Mouse (Mus musculus) hindbrain, postnatal 0 days (tissue): ENCODE measurements around the gene Hlf. TPM values are rescaled to one million over a fixed set of nuclear protein-coding genes. Genes with fewer than 3 reads are reported as not detected.
A peak's percentile ranks its signal among the peaks of the same experiment; 100 is the strongest.

Experiments
- ATAC-seq: fragments of 200-750 bp; cut with Nextera tagmentation; 2 replicates; pipeline ENCODE4 v1.8.0; 2017; ENCODE audit warnings: mild to moderate bottlenecking, moderate TSS enrichment, moderate library complexity
- DNase-seq: peaks from one replicate; pipeline ENCODE4 v3.0.0-alpha.2; 2015; ENCODE audit warnings: low spot score
- H3K27ac ChIP-seq: fragments of 300-500 bp; sonication (generic); 2 replicates; pipeline ENCODE4 v1.5.1; 2014; ENCODE audit warnings: mild to moderate bottlenecking
- H3K27me3 ChIP-seq: fragments of 300-500 bp; sonication (generic); 2 replicates; pipeline ENCODE4 v1.6.1; 2014; ENCODE audit warnings: low read length, mixed read lengths; ENCODE audit not compliant: insufficient read depth
- H3K36me3 ChIP-seq: fragments of 300-500 bp; sonication (generic); 2 replicates; pipeline ENCODE4 v1.6.1; 2014; ENCODE audit warnings: low read length, mixed read lengths; ENCODE audit not compliant: insufficient read depth
- H3K4me1 ChIP-seq: fragments of 300-500 bp; sonication (generic); 2 replicates; pipeline ENCODE4 v1.6.1; 2014; ENCODE audit warnings: antibody characterized with exemption, low read length, mixed read lengths; ENCODE audit not compliant: insufficient read depth
- H3K4me2 ChIP-seq: fragments of 300-500 bp; sonication (generic); 2 replicates; pipeline ENCODE4 v1.6.1; 2014; ENCODE audit warnings: low read depth, mild to moderate bottlenecking, low read length, moderate library complexity, mixed read lengths
- H3K4me3 ChIP-seq: fragments of 300-500 bp; sonication (generic); 2 replicates; pipeline ENCODE4 v1.5.1; 2014; ENCODE audit warnings: low read length
- H3K9ac ChIP-seq: fragments of 300-500 bp; sonication (generic); replicated peaks from 2 replicates; pipeline ENCODE4 v1.6.1; 2014; ENCODE audit warnings: mild to moderate bottlenecking, low read length, moderate library complexity, mixed read lengths
- H3K9me3 ChIP-seq: fragments of 300-500 bp; sonication (generic); 2 replicates; pipeline ENCODE4 v1.6.1; 2016; ENCODE audit warnings: low read length, mixed read lengths
- CTCF ChIP-seq: IDR thresholded peaks from 2 replicates; pipeline ENCODE4 v1.5.1; 2016; ENCODE audit warnings: antibody characterized with exemption, control low read depth, low read depth
- WGBS: fragments of 180-500 bp; shearing (Covaris S2); extraction: QIAGEN DNeasy Blood & Tissue Kit; methylation state at CpG from one replicate; pipeline ENCODE4 v1.1.7; 2014; 5-methylcytosine and 5-hydroxymethylcytosine counted together
- polyA plus RNA-seq: library from polyadenylated mRNA; unstranded; fragments of >200 nt; fragmentation: Nextera tagmentation; extraction: Ambion mirVana; gene quantifications from 2 replicates; pipeline ENCODE4 v1.2.1, GENCODE M21; 2015
- total RNA-seq: library from RNA; depleted of rRNA; stranded (reverse); fragments of >200 nt; gene quantifications from 2 replicates; pipeline ENCODE4 v1.2.3, GENCODE M21; 2014

Hlf gene
- total and polyA plus RNA-seq, 2 experiments from 2014 or later = 10.2 to 10.4 TPM

DNA sequence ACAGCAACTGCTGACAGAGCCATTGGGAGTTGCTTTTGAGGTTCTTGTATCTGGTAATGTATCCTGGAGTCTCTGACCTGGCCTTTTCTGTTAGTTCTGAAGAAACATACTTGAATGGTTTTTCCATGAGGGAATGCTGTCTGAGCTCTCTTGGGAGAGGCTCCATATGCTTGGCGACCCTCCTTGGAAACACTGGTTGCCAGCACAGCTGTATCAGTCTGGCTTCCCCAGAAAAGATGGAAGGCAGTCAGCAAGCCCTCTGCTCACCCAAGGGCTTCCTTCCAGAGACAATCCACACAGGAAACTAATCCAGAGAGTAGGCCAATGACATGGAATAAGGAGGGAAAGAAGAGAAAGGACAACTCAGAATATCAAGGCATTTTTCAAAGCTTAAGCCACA, 63.9 kb downstream of the Hlf start:
- no peaks in the 10 kb centered on the region for H3K9me3 ChIP-seq
- no peaks in the 10 kb centered on the region for H3K36me3 ChIP-seq
- DNase-seq (no peak), ATAC-seq (no peak)
- TF ChIP-seq CTCF = no peak
- no peak overlapping the region for H3K27ac ChIP-seq
- no peak overlapping the region for H3K4me2 ChIP-seq
- no peak overlapping the region for H3K4me3 ChIP-seq
- no peaks in the 10 kb centered on the region for H3K27me3 ChIP-seq
- no peaks in the 10 kb centered on the region for H3K4me1 ChIP-seq
- 55% methylated on average over 1 of the region's 1 CpGs for WGBS
- H3K9ac ChIP-seq = no peak overlapping the region

DNA sequence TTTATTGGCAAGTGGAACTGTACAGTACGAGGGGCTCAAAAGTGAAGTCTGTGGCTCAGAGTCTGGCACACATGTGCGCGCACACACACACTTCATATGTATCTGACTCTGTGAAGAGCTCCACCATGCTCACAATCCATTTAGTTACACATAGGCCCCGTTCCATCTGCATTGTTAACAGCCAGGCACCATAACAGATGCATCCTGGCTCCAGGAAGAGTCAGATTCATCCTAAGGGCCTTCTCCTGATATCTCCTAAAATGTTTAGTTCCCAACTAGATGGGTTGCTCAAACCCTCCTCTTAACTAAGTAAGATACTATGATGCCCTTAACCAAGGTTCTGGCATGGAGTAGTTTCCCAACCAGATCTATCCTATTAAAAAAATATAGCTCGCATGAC, 64.5 kb downstream of the Hlf start:
- no peak overlapping the region for H3K4me2 ChIP-seq
- H3K27ac ChIP-seq = no peak overlapping the region
- WGBS = 86% methylated on average over 5 of the region's 5 CpGs
- H3K4me3 ChIP-seq = no peak overlapping the region
- no peak overlapping the region for H3K9ac ChIP-seq
- H3K9me3 ChIP-seq = no peaks in the 10 kb centered on the region
- ATAC-seq (no peak), DNase-seq (no peak)
- H3K36me3 ChIP-seq = no peaks in the 10 kb centered on the region
- H3K4me1 ChIP-seq = no peaks in the 10 kb centered on the region
- no peaks in the 10 kb centered on the region for H3K27me3 ChIP-seq
- TF ChIP-seq CTCF = no peak

DNA sequence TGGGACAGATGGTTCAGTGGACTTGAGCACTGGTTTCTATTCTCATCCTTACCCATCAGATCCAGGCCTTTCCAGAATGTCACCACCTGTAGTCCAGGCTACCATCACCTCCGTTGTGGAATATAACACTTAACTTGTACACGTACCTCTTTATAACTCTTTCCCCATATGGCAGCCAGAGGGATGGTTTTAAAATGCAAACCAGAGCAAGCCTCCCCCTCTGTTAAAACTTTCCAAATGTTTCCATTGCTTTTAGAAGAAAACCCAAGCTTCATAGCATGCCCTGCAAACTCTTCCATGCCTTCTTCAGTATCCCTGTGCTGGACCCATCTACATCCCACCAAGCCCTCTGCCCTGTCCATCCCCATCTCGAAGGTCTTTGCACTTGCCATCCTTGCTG, 66.1 kb downstream of the Hlf start:
- ATAC-seq (no peak), DNase-seq (no peak)
- Histone ChIP-seq H3K27me3 (no peaks in the 10 kb centered on the region), H3K9ac (no peak overlapping the region), H3K4me3 (no peak overlapping the region), H3K36me3 (no peaks in the 10 kb centered on the region), H3K4me2 (no peak overlapping the region), H3K9me3 (no peaks in the 10 kb centered on the region), H3K4me1 (no peaks in the 10 kb centered on the region), H3K27ac (no peak overlapping the region)
- WGBS = 96% methylated on average over 3 of the region's 3 CpGs
- no peak for TF ChIP-seq CTCF

DNA sequence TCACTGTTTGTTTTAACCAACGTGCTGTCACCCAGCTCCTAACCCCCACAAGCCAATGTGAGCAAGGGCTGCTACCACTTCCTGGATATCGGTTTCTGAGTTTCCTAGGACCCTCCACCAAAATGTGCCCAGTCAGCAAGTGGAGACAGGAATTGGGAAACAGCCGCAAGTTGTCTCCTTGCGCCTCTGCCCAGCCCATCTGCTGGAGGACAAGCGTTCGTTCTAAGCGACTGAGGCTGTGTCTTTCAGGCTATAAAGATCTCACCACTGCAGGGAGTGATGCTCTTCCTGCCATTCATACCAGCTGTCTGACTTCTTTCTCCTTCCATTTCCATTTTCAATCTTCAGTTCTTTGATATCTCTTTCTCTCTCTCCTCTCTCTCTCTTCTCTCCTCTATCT, 69.8 kb downstream of the Hlf start:
- Histone ChIP-seq H3K4me3 (no peak overlapping the region), H3K27ac (no peak overlapping the region), H3K4me2 (no peak overlapping the region), H3K9me3 (no peaks in the 10 kb centered on the region), H3K4me1 (no peaks in the 10 kb centered on the region), H3K36me3 (no peaks in the 10 kb centered on the region), H3K9ac (no peak overlapping the region), H3K27me3 (no peaks in the 10 kb centered on the region)
- no peak for ATAC-seq
- DNase-seq = no peak
- WGBS = 71% methylated on average over 7 of the region's 7 CpGs
- no peak for TF ChIP-seq CTCF

DNA sequence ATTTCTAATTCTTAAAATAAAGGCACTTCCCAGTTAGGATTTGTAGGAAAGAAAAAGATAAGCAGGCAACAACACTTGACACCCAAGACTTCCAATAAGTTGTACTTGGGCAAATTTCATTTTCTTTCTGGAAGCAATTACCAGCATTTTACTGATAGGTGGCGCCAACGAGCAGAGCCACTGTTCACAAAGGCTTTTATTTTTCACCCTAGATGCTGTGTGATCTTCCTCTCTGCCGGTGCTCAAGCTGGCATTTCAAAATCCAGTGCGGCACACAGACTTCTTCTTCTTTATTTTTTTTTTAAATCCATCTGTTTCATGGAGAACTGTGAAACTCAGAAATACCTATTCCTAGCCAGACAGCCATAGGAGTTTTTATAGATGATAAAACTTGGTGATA, 73.2 kb downstream of the Hlf start:
- H3K9me3 ChIP-seq = no peaks in the 10 kb centered on the region

DNA sequence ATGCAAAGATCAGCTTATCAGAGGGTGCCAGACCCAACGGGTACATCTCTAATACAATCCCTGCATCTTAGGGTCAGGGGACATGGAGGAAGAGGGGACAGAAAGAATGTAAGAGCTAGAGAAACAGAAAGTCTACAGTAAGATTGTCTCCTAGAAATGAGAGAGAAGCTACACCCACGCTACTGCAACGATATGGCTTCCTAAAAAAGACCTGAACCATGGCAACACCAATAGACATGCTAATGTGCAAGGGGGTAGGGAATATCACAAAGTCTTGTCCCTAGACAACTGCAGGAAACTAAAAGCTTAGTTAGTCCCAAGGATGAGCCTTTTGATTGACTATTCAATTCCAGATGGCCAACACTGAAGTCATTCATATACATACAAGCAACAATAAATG, 76.1 kb downstream of the Hlf start:
- H3K4me1 ChIP-seq = no peaks in the 10 kb centered on the region
- WGBS = 83% methylated on average over 3 of the region's 3 CpGs
- H3K36me3 ChIP-seq = no peaks in the 10 kb centered on the region
- no peaks in the 10 kb centered on the region for H3K27me3 ChIP-seq
- DNase-seq (no peak), ATAC-seq (no peak)
- H3K9ac ChIP-seq = no peak overlapping the region
- no peak for TF ChIP-seq CTCF
- H3K9me3 ChIP-seq = no peaks in the 10 kb centered on the region
- H3K4me3 ChIP-seq = no peak overlapping the region
- H3K4me2 ChIP-seq = no peak overlapping the region
- no peak overlapping the region for H3K27ac ChIP-seq

More for the DNA sequence above, 73.2 kb downstream of the Hlf start:
- ATAC-seq = no peak
- Histone ChIP-seq H3K4me1 (no peaks in the 10 kb centered on the region), H3K36me3 (no peaks in the 10 kb centered on the region), H3K27me3 (no peaks in the 10 kb centered on the region), H3K4me2 (no peak overlapping the region), H3K27ac (no peak overlapping the region), H3K9ac (no peak overlapping the region), H3K4me3 (no peak overlapping the region)
- peak; percentile 83 for TF ChIP-seq CTCF
- WGBS = 12% methylated on average over 4 of the region's 4 CpGs
- peak; percentile 81 for DNase-seq

DNA sequence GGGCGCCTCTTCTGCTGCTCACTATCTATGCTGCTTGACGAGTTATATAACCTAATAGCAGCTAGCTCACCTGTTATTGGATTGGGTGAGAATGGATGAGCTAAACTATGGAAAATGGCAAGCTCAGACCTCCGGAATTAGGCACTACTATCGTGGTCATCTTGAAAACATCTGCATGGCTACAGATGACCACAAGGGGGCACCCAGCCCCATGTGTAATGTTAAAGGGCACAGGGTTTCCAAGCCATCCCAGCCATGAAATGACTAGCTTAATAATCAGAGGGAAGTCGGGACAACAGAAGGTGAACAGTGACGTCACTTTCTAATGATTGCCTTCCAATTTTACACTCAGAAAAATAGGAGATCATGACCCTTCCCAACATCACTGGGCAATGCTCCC, 83.7 kb downstream of the Hlf start:
- Histone ChIP-seq H3K4me3 (no peak overlapping the region), H3K9me3 (no peaks in the 10 kb centered on the region), H3K4me1 (no peaks in the 10 kb centered on the region), H3K27me3 (no peaks in the 10 kb centered on the region), H3K4me2 (no peak overlapping the region), H3K27ac (no peak overlapping the region), H3K9ac (no peak overlapping the region), H3K36me3 (no peaks in the 10 kb centered on the region)
- peak; percentile 87 for TF ChIP-seq CTCF
- DNase-seq = peak; percentile 79
- ATAC-seq = no peak
- 52% methylated on average over 6 of the region's 6 CpGs for WGBS
